Mouse (Mus musculus): ENCODE data around the gene Slc3a2.
"Not testable (repeated sequence)": the region's sequence is repeated elsewhere in the genome, so short reads cannot be mapped to it uniquely, and the experiment has no call there.

Slc3a2 gene

GRCm38 (mm10) chr19:8722907-8723573 is at the start of gene Slc3a2:
Gene Slc3a2 (minus strand): TSS chr19:8723369.
- DNase-seq (ENCODE audit: extremely low read depth, low read depth) = peak; percentile 96

GRCm38 (mm10) chr19:8770567-8771270 is 47.5 kb upstream of the Slc3a2 start, which contains the start of gene Tmem223:
Gene Tmem223 (plus strand): TSS chr19:8770996.
- DNase-seq (ENCODE audit: extremely low read depth, low read depth) = no peak

- no peak for DNase-seq (ENCODE audit: extremely low read depth, low read depth)
Observed at GRCm38 (mm10) chr19:8765562-8765961, 42.4 kb upstream of the Slc3a2 start.

DNA sequence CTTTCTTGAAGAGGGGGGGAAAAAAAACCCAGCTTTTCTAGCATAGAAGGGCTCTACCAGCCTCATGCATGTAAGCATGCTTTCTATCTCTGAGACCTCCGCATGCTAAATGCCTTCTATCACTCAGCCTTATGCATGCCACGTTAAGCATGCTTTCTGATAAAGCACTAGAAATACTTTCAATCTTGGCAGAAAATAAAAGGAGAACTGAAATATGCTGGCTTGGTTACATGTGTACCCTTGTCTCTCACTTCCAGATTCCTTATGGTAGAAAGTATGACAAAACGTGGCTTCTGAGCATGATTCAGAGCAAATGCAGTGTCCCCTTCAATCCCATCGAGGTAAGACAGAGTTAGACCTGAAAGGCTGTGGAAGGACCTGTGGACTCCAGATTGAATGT is 40.1 kb upstream of the Slc3a2 start:
- no peak for DNase-seq (ENCODE audit: extremely low read depth, low read depth)

DNA sequence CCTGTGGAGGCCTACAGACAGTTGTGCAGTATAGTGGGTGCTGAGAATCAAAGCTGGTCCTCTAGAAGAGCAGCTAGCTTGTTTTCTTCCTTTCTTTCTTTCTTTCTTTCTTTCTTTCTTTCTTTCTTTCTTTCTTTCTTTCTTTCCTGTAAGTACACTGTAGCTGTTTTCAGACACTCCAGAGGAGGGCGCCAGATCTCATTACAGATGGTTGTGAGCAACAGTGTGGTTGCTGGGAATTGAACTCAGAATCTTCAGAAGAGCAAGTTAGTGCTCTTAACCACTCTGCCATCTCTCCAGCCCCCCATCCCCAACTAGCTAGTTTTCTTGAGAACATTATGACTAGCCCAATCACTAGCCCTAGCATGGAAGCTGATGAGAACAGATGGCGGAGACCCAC is 37.6 kb upstream of the Slc3a2 start:
- DNase-seq (ENCODE audit: extremely low read depth, low read depth) = no peak

DNA sequence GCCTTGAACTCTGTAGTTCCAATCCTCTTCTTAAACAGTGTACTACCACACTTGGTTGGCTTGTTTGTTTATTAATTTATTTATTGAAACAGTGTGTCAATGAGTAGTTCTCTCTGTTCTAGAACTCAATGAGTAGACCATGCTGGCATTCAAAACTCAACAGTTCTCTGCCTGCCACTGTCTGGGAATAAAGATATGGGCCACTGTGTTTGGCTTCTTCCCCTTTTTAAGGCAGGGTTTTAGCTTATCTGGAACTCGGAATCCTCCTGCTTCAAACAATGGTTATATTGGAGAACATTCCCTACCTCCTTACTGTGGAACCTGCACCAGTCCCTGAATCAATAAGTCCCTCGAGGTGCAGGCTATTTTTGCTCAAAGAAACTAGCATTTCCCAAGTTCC is 35.7 kb upstream of the Slc3a2 start:
- DNase-seq (ENCODE audit: extremely low read depth, low read depth) = peak; percentile 87

DNA sequence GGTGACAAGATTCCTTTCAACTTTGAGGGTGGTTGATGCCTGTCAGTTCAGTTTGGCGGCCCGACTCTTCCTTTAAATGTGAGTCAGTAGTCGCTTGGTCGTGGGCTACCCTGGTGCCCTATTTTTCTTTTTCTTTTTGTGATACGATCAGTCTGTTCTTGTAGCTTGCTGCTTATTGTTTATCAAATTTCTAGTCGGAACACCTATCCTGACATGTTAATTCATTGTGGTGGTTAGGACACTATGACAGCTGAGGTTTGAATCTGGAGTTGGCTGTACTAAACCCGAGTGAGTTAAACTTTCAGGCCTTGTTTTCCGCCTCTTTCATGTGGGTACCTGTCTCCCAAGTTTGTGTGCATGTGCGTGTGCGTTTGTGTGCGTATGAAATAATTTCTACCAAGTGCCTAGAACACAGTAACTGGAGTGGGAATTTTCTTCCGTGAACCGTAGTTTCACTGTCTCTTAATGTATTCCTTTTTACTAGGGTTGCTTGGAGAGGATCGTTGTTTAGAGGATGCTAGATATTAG is 34.4 kb upstream of the Slc3a2 start:
- DNase-seq (ENCODE audit: extremely low read depth, low read depth) = no peak

- DNase-seq (ENCODE audit: extremely low read depth, low read depth) = peak; percentile 70
Observed at GRCm38 (mm10) chr19:8756635-8757387, 33.6 kb upstream of the Slc3a2 start, which contains the start of gene Nxf1. Gene Nxf1 (plus strand): TSS chr19:8757073.

GRCm38 (mm10) chr19:8755652-8756051 is 32.5 kb upstream of the Slc3a2 start:
- DNase-seq (ENCODE audit: extremely low read depth, low read depth) = no peak

GRCm38 (mm10) chr19:8747368-8747767 is 24.2 kb upstream of the Slc3a2 start:
- no peak for DNase-seq (ENCODE audit: extremely low read depth, low read depth)

GRCm38 (mm10) chr19:8745382-8745781 is 22.2 kb upstream of the Slc3a2 start:
- no peak for DNase-seq (ENCODE audit: extremely low read depth, low read depth)

- DNase-seq (ENCODE audit: extremely low read depth, low read depth) = no peak
Observed at GRCm38 (mm10) chr19:8742176-8742575, 19.0 kb upstream of the Slc3a2 start.

DNA sequence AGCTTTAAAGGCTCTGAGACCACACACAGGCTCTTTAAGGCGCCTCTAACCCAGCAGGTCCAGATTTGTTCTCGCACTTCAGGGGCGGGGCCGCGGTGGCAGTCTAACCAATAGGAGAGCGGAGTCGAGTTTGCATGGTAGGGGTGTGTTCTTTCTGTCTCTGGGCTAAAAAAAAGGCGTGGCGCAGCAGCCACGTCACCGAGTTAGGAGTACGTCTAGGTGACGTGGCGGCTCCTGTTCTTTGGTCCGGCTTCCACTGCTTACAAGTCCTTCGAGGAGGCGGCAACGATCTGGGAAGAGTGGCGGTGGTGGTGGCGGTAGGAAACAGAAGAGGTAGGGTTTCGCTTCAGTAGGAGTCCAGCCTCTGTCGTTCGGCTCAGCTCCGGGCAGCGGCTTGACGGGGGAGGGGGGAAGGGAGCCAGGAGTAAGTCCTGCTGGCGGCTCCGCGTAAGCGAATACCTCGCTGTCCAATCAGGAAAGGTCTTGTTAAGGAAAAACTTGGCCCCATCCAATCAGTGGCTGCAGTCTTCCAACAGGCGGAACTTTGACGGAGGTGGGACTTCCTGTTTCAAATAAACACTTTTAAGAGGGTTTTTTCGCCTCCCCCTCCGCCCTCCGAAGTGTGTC is 18.2 kb upstream of the Slc3a2 start, which contains the start of gene Stx5a:
TSS of gene Stx5a (plus strand) at position 171 of the 627 bp plus-strand sequence.
- DNase-seq (ENCODE audit: extremely low read depth, low read depth) = peak; percentile 99

DNA sequence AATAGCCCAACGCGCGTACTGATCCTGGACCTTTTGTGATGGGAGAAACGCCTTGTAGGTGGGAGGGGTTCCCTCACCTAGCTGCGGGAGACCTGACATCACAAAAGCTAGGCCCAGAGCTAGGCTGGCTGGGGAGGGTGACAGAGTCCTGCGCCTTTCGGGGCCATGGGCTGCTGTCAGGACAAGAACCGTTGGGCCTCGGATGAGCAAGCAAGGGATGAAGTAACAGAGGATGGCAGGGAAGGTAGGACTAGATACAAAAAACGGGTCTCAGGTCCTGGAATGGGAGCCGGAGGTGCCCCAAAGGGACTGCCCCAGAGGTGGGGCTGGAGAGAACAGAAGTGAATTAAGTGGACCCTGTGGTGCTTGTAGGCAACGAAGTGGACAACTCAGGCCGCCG is 17.4 kb upstream of the Slc3a2 start, which contains the start of gene 1700092M07Rik:
TSS of gene 1700092M07Rik (plus strand) at position 116 of the 400 bp plus-strand sequence.
- no peak for DNase-seq (ENCODE audit: extremely low read depth, low read depth)

GRCm38 (mm10) chr19:8739646-8740045 is 16.5 kb upstream of the Slc3a2 start:
- no peak for DNase-seq (ENCODE audit: extremely low read depth, low read depth)

DNA sequence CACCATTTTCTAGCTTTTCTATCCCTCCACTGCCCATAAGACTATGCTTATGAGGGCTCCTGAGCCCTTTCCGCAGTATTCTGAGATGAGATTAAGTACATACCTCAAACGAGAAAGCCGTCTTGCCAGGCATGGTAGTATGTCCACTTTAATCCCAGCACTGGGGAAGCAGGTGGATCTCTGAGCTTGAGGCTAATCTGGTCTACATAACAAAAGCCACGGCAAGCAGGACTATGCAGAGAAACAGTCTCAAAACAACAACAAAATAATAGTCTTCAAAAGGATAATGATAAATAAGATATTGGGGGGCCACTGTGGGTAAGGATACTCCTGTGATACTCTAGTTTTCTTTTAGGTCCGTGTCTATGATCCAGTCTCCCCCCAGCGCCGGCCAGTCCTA is 15.7 kb upstream of the Slc3a2 start:
- DNase-seq (ENCODE audit: extremely low read depth, low read depth) = no peak

DNA sequence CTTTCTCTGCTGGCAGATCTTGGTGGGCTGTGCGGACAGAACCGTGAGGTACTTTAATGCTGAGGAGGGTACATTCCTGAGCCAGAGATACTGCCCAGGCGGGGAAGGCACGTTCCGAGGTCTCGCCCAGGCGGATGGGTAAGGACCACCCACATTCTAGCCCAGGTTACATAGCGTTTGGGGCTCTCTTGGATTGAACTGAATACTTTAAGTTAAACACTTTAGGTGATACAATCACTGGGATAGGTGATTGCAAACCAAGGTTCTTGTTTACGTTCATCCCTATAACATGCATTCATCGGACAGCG is 12.9 kb upstream of the Slc3a2 start:
- DNase-seq (ENCODE audit: extremely low read depth, low read depth) = no peak

DNA sequence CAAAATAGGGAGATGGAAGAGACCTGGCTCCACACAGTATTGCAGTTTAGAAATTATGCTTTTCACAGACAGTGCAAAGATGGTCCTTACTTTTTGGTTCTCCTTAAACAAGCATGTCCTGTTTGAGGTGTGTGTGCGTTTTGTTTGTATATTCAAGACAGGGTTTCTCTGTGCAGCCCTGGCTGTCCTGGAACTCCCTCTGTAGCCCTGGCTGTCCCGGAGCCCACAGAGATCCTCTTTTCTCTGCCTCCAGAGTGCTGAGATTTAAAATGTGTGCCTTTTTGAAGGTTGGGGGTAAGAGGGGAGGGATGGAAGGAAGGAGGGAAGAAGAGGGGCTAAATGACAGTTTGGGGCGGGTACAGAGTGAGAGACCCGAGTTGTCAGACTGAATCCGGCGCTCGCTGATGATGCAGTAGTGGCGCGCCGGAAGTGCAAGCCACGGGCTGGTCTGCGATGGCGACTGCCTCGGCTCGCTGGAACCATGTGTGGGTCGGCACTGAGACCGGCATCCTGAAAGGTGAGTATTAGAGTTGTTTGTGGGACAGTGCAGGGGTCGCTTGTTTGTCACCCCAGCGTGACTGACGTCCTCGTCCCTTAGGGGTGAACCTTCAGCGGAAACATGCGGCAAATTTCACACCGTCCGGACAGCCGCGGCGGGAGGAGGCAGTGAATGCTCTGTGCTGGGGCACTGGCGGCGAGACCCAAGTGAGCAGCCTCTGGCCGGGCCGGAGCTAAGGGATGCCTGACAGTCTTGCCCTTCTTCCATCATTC is 12.4 kb upstream of the Slc3a2 start, which contains the start of gene Wdr74:
TSS of gene Wdr74 (plus strand) at position 439 of the 771 bp plus-strand sequence.
- no peak for DNase-seq (ENCODE audit: extremely low read depth, low read depth)

DNA sequence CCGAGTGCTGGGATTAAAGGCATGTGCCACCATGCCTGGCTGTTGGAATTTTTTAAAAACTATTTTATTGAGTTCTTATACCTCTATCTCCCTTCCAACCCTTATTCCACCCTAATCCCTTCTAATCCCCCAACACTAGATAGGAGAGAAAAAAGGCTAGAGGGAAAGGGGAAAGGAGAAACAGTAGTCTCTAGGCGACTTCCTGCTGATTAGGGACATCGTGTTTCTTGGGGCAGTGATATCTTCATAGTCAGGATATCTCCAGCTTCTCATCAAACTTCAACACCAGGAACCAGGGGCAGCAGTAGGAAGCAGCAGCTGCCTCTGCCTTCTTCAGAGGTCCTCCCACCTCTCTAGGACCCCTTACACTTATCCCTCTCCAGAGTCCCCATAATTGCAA is 11.2 kb upstream of the Slc3a2 start:
- no peak for DNase-seq (ENCODE audit: extremely low read depth, low read depth)

GRCm38 (mm10) chr19:8728335-8729099 is 5.3 kb upstream of the Slc3a2 start:
- not testable (repeated sequence) for DNase-seq (ENCODE audit: extremely low read depth, low read depth)
